Mouse (Mus musculus): ENCODE data around the gene Synpo2. TPM values are rescaled to one million over a fixed set of nuclear protein-coding genes. Genes with fewer than 3 reads are reported as not detected.

Synpo2 gene
- polyA plus RNA-seq, 1 experiment from 2014 or later: 1.4 TPM

- Histone ChIP-seq H3K36me3 (replicated peaks) (no peaks in the 10 kb centered on the region), H3K9ac (no peak overlapping the region), H3K27me3 (replicated peaks) (no peaks in the 10 kb centered on the region), H3K4me2 (no peak overlapping the region), H3K27ac (no peak overlapping the region), H3K4me3 (no peak overlapping the region), H3K4me1 (peaks cover 3% of the 10 kb centered on the region; the same call in 1 of the 2 replicates), H3K9me3 (no peaks in the 10 kb centered on the region)
- ATAC-seq (replicated peaks): no peak
- WGBS: 47% methylated on average over 6 of the region's 6 CpGs
Measured at GRCm38 (mm10) chr3:123158579-123158978, 77.4 kb downstream of the Synpo2 start.

- Histone ChIP-seq H3K27me3 (replicated peaks) (no peaks in the 10 kb centered on the region), H3K9ac (no peak overlapping the region), H3K4me2 (no peak overlapping the region), H3K9me3 (no peaks in the 10 kb centered on the region), H3K4me1 (no peaks in the 10 kb centered on the region), H3K4me3 (no peak overlapping the region), H3K36me3 (replicated peaks) (no peaks in the 10 kb centered on the region), H3K27ac (no peak overlapping the region)
- WGBS: 82% methylated on average over 8 of the region's 8 CpGs
- ATAC-seq (replicated peaks): no peak
Measured at GRCm38 (mm10) chr3:123153337-123153736, 82.6 kb downstream of the Synpo2 start.

- Histone ChIP-seq H3K27me3 (replicated peaks) (no peaks in the 10 kb centered on the region), H3K4me3 (no peak overlapping the region), H3K4me2 (no peak overlapping the region), H3K9ac (no peak overlapping the region), H3K4me1 (no peaks in the 10 kb centered on the region), H3K9me3 (no peaks in the 10 kb centered on the region), H3K36me3 (replicated peaks) (no peaks in the 10 kb centered on the region), H3K27ac (no peak overlapping the region)
- WGBS: 94% methylated on average over 5 of the region's 5 CpGs
- no peak for ATAC-seq (replicated peaks)
Measured at GRCm38 (mm10) chr3:123152911-123153310, 83.0 kb downstream of the Synpo2 start.

GRCm38 (mm10) chr3:123150523-123151135 is 85.3 kb downstream of the Synpo2 start:
- Histone ChIP-seq H3K4me2 (no peak overlapping the region), H3K27me3 (replicated peaks) (no peaks in the 10 kb centered on the region), H3K4me3 (no peak overlapping the region), H3K36me3 (replicated peaks) (no peaks in the 10 kb centered on the region), H3K9me3 (no peaks in the 10 kb centered on the region), H3K27ac (no peak overlapping the region), H3K4me1 (no peaks in the 10 kb centered on the region), H3K9ac (no peak overlapping the region)
- ATAC-seq (replicated peaks): no peak
- 80% methylated on average over 8 of the region's 8 CpGs for WGBS

- H3K27me3 ChIP-seq (replicated peaks): no peaks in the 10 kb centered on the region
- no peak overlapping the region for H3K27ac ChIP-seq
- no peaks in the 10 kb centered on the region for H3K4me1 ChIP-seq
- no peak overlapping the region for H3K4me2 ChIP-seq
- no peaks in the 10 kb centered on the region for H3K9me3 ChIP-seq
- 84% methylated on average over 10 of the region's 10 CpGs for WGBS
- H3K36me3 ChIP-seq (replicated peaks): no peaks in the 10 kb centered on the region
- no peak overlapping the region for H3K9ac ChIP-seq
- no peak overlapping the region for H3K4me3 ChIP-seq
- ATAC-seq (replicated peaks): no peak
Measured at GRCm38 (mm10) chr3:123149380-123150162, 86.4 kb downstream of the Synpo2 start.

GRCm38 (mm10) chr3:123148641-123149040 is 87.3 kb downstream of the Synpo2 start:
- Histone ChIP-seq H3K4me1 (no peaks in the 10 kb centered on the region), H3K27me3 (replicated peaks) (no peaks in the 10 kb centered on the region), H3K9ac (no peak overlapping the region), H3K4me2 (no peak overlapping the region), H3K27ac (no peak overlapping the region), H3K4me3 (no peak overlapping the region), H3K9me3 (no peaks in the 10 kb centered on the region), H3K36me3 (replicated peaks) (no peaks in the 10 kb centered on the region)
- no peak for ATAC-seq (replicated peaks)
- 89% methylated on average over 3 of the region's 3 CpGs for WGBS

- WGBS: 90% methylated on average over 8 of the region's 8 CpGs
- no peak for ATAC-seq (replicated peaks)
- no peak overlapping the region for H3K9ac ChIP-seq
- no peak overlapping the region for H3K4me2 ChIP-seq
- no peaks in the 10 kb centered on the region for H3K27me3 ChIP-seq (replicated peaks)
- H3K4me1 ChIP-seq: no peaks in the 10 kb centered on the region
- no peak overlapping the region for H3K27ac ChIP-seq
- no peaks in the 10 kb centered on the region for H3K36me3 ChIP-seq (replicated peaks)
- no peaks in the 10 kb centered on the region for H3K9me3 ChIP-seq
- no peak overlapping the region for H3K4me3 ChIP-seq
Measured at GRCm38 (mm10) chr3:123146557-123146956, 89.4 kb downstream of the Synpo2 start.

- Histone ChIP-seq H3K4me2 (no peak overlapping the region), H3K4me1 (no peaks in the 10 kb centered on the region), H3K27ac (no peak overlapping the region), H3K4me3 (no peak overlapping the region), H3K27me3 (replicated peaks) (no peaks in the 10 kb centered on the region), H3K9me3 (no peaks in the 10 kb centered on the region), H3K9ac (no peak overlapping the region), H3K36me3 (replicated peaks) (no peaks in the 10 kb centered on the region)
- WGBS: 82% methylated on average over 4 of the region's 4 CpGs
- ATAC-seq (replicated peaks): no peak
Measured at GRCm38 (mm10) chr3:123145942-123146341, 90.0 kb downstream of the Synpo2 start.

- no peak overlapping the region for H3K4me3 ChIP-seq
- H3K4me1 ChIP-seq: no peaks in the 10 kb centered on the region
- no peak overlapping the region for H3K27ac ChIP-seq
- no peak overlapping the region for H3K9ac ChIP-seq
- H3K4me2 ChIP-seq: no peak overlapping the region
- no peaks in the 10 kb centered on the region for H3K9me3 ChIP-seq
- H3K27me3 ChIP-seq (replicated peaks): no peaks in the 10 kb centered on the region
- no peak for ATAC-seq (replicated peaks)
- WGBS: 91% methylated on average over 6 of the region's 6 CpGs
- no peaks in the 10 kb centered on the region for H3K36me3 ChIP-seq (replicated peaks)
Measured at GRCm38 (mm10) chr3:123143412-123143811, 92.5 kb downstream of the Synpo2 start.

- no peaks in the 10 kb centered on the region for H3K36me3 ChIP-seq (replicated peaks)
- no peaks in the 10 kb centered on the region for H3K4me1 ChIP-seq
- ATAC-seq (replicated peaks): no peak
- no peaks in the 10 kb centered on the region for H3K27me3 ChIP-seq (replicated peaks)
- no peak overlapping the region for H3K4me3 ChIP-seq
- 76% methylated on average over 3 of the region's 3 CpGs for WGBS
- no peak overlapping the region for H3K9ac ChIP-seq
- no peak overlapping the region for H3K27ac ChIP-seq
- no peaks in the 10 kb centered on the region for H3K9me3 ChIP-seq
- H3K4me2 ChIP-seq: no peak overlapping the region
Measured at GRCm38 (mm10) chr3:123142298-123142697, 93.7 kb downstream of the Synpo2 start.

GRCm38 (mm10) chr3:123141069-123141468 is 94.9 kb downstream of the Synpo2 start:
- H3K4me1 ChIP-seq: no peaks in the 10 kb centered on the region
- no peak for ATAC-seq (replicated peaks)
- no peak overlapping the region for H3K27ac ChIP-seq
- no peak overlapping the region for H3K9ac ChIP-seq
- no peaks in the 10 kb centered on the region for H3K27me3 ChIP-seq (replicated peaks)
- 81% methylated on average over 6 of the region's 6 CpGs for WGBS
- no peak overlapping the region for H3K4me3 ChIP-seq
- H3K9me3 ChIP-seq: no peaks in the 10 kb centered on the region
- H3K36me3 ChIP-seq (replicated peaks): no peaks in the 10 kb centered on the region
- no peak overlapping the region for H3K4me2 ChIP-seq

- Histone ChIP-seq H3K4me1 (no peaks in the 10 kb centered on the region), H3K9me3 (no peaks in the 10 kb centered on the region), H3K4me2 (no peak overlapping the region), H3K36me3 (replicated peaks) (no peaks in the 10 kb centered on the region), H3K27ac (no peak overlapping the region), H3K4me3 (no peak overlapping the region), H3K9ac (no peak overlapping the region), H3K27me3 (replicated peaks) (no peaks in the 10 kb centered on the region)
- 91% methylated on average over 3 of the region's 3 CpGs for WGBS
- ATAC-seq (replicated peaks): no peak
Measured at GRCm38 (mm10) chr3:123140134-123140533, 95.8 kb downstream of the Synpo2 start.

- Histone ChIP-seq H3K4me1 (no peaks in the 10 kb centered on the region), H3K4me3 (no peak overlapping the region), H3K27ac (no peak overlapping the region), H3K9me3 (no peaks in the 10 kb centered on the region), H3K4me2 (no peak overlapping the region), H3K36me3 (replicated peaks) (no peaks in the 10 kb centered on the region), H3K27me3 (replicated peaks) (no peaks in the 10 kb centered on the region), H3K9ac (no peak overlapping the region)
- WGBS: 64% methylated on average over 5 of the region's 5 CpGs
- no peak for ATAC-seq (replicated peaks)
Measured at GRCm38 (mm10) chr3:123139619-123140018, 96.3 kb downstream of the Synpo2 start.
